Mouse (Mus musculus) liver, adult 10 weeks (tissue): ENCODE data around the gene Map2k6. TPM values are rescaled to one million over a fixed set of nuclear protein-coding genes. Genes with fewer than 3 reads are reported as not detected.

Source experiments
- polyA plus RNA-seq: library from polyadenylated mRNA; stranded (reverse); fragments of 350-450 nt; fragmentation: Illumina TruSeq; extraction: RNeasy Lipid Tissue Mini Kit (QIAGEN cat#74804); gene quantifications from one replicate; pipeline ENCODE4 v1.2.3, GENCODE M21; 2014; ENCODE audit warnings: low read depth, low replicate concordance

Map2k6 gene
- 7.0 TPM for polyA plus RNA-seq

GRCm38 (mm10) chr11:110398553-110399239, at the start of gene Map2k6:
TSS of gene Map2k6 (plus strand) at chr11:110399122.

Other genes starting within 250 kb of the Map2k6 start
- 2.1 TPM for gene Abca9, start 230.9 kb upstream of the Map2k6 start, polyA plus RNA-seq
- gene Abca6, start 147.3 kb upstream of the Map2k6 start, polyA plus RNA-seq = 139 TPM
- 4.2 TPM for gene Abca5, start 61.4 kb upstream of the Map2k6 start, polyA plus RNA-seq